Mouse (Mus musculus) cerebellum, adult 11-12 months (tissue): ENCODE data around the gene Zfp870.
A peak's percentile ranks its signal among the peaks of the same experiment; 100 is the strongest.
"Not testable (repeated sequence)": the region's sequence is repeated elsewhere in the genome, so short reads cannot be mapped to it uniquely, and the experiment has no call there.

Experiments used
- DNase-seq: peaks from one replicate; pipeline ENCODE4 v3.0.0; 2022

Zfp870 gene

GRCm38 (mm10) chr17:32867266-32867665 is 24.2 kb downstream of the Zfp870 start:
- not testable (repeated sequence) for DNase-seq

GRCm38 (mm10) chr17:32856713-32857112 is 34.7 kb downstream of the Zfp870 start:
- DNase-seq = not testable (repeated sequence)

DNA sequence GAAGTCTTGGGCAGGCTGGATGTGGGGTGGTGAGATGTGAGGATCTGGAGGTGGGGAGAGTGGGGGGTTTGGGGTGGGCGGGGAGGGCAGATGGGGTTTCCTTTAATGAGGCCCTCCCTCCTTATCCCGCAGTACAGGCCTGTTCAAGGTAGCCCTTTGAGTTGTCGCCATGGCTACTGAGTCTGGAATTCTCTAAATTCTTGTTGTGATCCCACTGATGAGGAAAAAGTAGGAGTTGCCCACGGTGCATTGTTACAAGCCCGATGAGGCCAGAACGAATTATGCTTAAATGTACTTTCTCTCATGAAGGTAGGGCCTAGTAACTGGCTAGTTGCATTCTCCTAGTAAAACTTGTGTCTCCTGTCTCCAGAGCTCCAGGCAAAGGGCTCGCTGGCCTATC is 39.9 kb downstream of the Zfp870 start:
- no peak for DNase-seq

DNA sequence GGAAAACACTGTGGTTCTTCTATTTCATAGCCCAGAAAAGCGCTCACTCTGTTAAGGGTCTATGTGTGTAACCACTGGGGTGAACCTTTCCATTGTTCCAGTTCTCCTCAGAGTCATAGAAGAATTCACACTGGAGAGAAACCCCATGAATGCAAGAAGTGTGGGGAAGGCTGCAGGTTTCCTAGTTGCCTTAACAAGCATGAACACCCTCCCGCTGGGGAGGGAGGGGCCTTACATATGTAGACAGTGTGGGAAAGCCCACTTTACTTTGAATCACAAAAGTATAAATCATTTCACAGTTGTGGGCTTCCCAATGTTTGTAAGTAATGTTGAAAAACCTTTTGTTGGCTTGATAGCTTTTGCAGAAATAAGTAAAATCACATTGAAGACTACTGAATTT is 50.1 kb downstream of the Zfp870 start:
- no peak for DNase-seq

GRCm38 (mm10) chr17:32839083-32839802 is 52.2 kb downstream of the Zfp870 start:
- no peak for DNase-seq

DNA sequence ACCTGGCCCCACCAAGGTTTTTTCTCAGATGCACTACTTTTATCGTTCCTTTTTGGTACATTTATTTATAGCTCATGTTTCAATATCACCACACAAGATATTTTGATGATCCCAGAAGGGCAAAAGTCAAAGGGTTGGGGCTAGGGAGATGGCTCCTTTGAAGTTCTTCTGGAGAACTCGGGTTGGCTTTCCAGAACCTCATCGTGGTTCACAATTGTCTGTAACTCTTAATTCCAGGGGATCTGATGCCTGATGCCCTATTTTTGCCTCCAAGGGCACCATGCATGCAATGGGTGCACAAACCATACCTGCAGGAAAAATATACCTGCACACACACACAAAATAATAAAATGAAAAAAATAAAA is 61.0 kb downstream of the Zfp870 start:
- no peak for DNase-seq

GRCm38 (mm10) chr17:32829540-32830417 is 61.7 kb downstream of the Zfp870 start, which contains the start of gene Zfp799:
Gene Zfp799, minus strand, starts transcription at chr17:32830261.
- peak; percentile 79 for DNase-seq
